Mouse (Mus musculus) cortical plate, adult 2 months (tissue): ENCODE results near the gene Timm8b.

Experiments used
- CTCF ChIP-seq: fragments of 200-500 bp; IDR thresholded peaks from 2 replicates; pipeline ENCODE4 v1.5.1; 2011; ENCODE audit warnings: mild to moderate bottlenecking, control low read depth, low read length; ENCODE audit not compliant: insufficient read depth; ENCODE audit errors: extremely low read depth
- POLR2A ChIP-seq: fragments of 200-500 bp; IDR thresholded peaks from 2 replicates; pipeline ENCODE4 v1.6.1; 2011; ENCODE audit warnings: mild to moderate bottlenecking, low read length, control low read depth; ENCODE audit not compliant: insufficient read depth; ENCODE audit errors: extremely low read depth

DNA sequence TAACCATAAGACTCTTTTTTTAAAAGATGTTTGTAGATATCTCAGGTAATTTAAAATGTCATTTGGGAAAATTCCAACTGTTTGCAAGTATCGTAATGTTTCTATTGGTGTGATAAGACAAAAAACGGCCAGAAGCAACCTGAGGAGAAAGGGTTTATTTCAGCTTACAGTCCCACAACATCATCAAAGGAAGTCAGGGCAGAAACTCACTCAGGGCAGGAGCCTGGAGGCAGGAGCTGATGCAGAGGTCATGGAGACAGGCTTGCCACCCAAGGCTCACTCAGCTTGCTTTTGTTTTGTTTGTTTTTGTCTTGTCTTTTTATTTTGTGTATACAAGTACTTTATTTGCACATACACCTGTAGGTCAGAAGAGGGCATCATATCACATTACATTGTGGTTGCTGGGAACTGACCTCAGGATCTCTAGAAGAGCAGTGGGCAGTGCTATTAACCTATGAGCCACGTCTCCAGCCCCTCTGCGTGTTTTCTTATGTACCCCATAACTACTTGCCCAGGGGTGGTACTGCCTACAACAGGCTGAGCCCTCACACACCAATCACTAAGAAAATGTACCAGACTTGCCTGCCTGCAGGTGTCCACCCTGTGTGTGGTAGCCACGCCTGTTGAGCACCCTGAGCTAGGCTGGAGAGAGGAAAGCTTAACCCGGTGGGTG is 28.4 kb downstream of the Timm8b start:
- no peak for TF ChIP-seq CTCF
- TF ChIP-seq POLR2A, result no peak
